Mouse (Mus musculus): ENCODE measurements around the gene Prx. TPM values are rescaled to one million over a fixed set of nuclear protein-coding genes. Genes with fewer than 3 reads are reported as not detected.

Gene Prx
- total and polyA plus RNA-seq, 3 experiments: 0.59 to 0.81 (median 0.59) TPM

DNA sequence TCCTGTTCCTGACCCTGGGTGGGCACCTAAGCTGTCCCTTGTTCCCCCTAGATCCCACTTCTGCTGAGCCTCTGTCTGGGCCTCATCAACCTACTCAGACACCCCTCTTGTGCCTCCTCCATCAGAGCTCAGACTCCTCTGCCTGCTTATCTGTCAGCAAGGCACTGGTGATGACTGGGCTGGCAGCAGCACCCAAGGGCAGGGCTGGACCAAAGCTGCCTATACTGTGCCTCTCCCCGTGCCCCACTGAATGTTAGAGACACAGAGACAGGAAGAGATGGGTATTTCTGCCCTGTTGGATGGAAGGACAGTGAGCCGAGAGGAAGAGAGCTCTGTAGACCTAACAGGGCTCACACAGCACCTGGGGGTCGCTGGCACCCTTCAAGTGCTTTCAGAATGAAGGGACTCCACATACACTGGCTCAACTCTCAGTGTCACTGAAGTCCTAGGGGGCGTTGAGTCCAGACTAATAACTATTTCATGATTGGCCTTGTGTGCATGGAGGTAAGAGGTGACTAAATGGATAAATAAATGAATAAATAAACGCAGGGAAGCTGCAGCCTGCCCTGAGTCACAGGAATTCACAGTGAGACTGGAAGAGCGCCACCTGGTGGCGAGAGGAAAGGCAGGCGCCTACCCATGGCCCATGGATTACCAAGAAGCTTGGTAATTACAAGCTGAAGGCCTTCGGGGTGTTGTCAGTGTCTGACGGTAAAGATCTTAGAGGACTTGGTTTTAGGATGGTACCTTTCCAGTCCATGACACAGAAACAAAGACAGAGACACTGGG lies 27.1 kb downstream of the Prx start:
- Histone ChIP-seq H3K9ac (ENCODE audit: low read depth, low read length) (no peak overlapping the region), H3K4me1 (ENCODE audit: control insufficient read depth, insufficient read depth, low read length) (no peaks in the 10 kb centered on the region), H3K36me3 (ENCODE audit: control insufficient read depth, insufficient read depth, low read length) (no peaks in the 10 kb centered on the region), H3K4me3 (no peak overlapping the region), H3K27me3 (ENCODE audit: control insufficient read depth, insufficient read depth, low read length) (no peaks in the 10 kb centered on the region), H3K27ac (no peak overlapping the region), H3K79me2 (replicated peaks; ENCODE audit: control insufficient read depth, insufficient read depth, low read length) (no peaks in the 10 kb centered on the region)
- intact Hi-C loops (cut with DNase I): loop anchor here (1.0 to 5.0 kb wide), 5 partner anchors 17 to 190 kb away; partner anchors contain the start of genes Blvrb and Sptbn4
- TF ChIP-seq POLR2A (IDR thresholded peaks at IDR 0.05; ENCODE audit: insufficient read depth, low read depth, low read length) (no peak), EP300 (IDR thresholded peaks at IDR 0.05; ENCODE audit: insufficient read depth, low read depth, low read length) (no peak), CTCF (IDR thresholded peaks at IDR 0.05) (peak; percentile 97)
- DNase-seq: peak; percentile 77 to 83
- 18% methylated on average over 10 of the region's 10 CpGs for WGBS

DNA sequence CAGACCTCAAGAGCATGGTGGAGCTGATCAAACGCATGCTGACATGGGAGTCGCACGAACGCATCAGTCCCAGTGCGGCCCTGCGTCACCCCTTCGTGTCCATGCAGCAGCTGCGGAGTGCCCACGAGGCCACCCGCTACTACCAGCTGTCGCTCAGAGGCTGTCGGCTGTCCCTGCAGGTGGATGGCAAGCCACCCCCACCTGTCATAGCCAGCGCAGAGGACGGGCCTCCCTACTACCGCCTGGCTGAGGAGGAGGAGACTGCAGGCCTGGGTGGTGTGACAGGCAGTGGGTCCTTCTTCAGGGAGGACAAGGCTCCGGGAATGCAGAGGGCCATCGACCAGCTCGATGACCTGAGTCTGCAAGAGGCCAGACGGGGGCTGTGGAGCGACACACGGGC lies 29.9 kb downstream of the Prx start:
- no peak for TF ChIP-seq POLR2A (IDR thresholded peaks at IDR 0.05; ENCODE audit: insufficient read depth, low read depth, low read length)
- no peak for TF ChIP-seq EP300 (IDR thresholded peaks at IDR 0.05; ENCODE audit: insufficient read depth, low read depth, low read length)
- TF ChIP-seq CTCF (IDR thresholded peaks at IDR 0.05): no peak
- Histone ChIP-seq H3K27ac (no peak overlapping the region), H3K79me2 (replicated peaks; ENCODE audit: control insufficient read depth, insufficient read depth, low read length) (no peaks in the 10 kb centered on the region), H3K9ac (ENCODE audit: low read depth, low read length) (no peak overlapping the region), H3K27me3 (ENCODE audit: control insufficient read depth, insufficient read depth, low read length) (no peaks in the 10 kb centered on the region), H3K4me1 (ENCODE audit: control insufficient read depth, insufficient read depth, low read length) (no peaks in the 10 kb centered on the region), H3K4me3 (no peak overlapping the region), H3K36me3 (ENCODE audit: control insufficient read depth, insufficient read depth, low read length) (no peaks in the 10 kb centered on the region)
- no peak for DNase-seq
- WGBS: 85% methylated on average over 21 of the region's 21 CpGs
- intact Hi-C loops (cut with DNase I): loop anchor here (5.0 kb wide), 3 partner anchors 47 to 122 kb away; partner anchors contain the start of genes Blvrb and Sptbn4

- H3K27ac ChIP-seq: no peak overlapping the region
- H3K36me3 ChIP-seq (ENCODE audit: control insufficient read depth, insufficient read depth, low read length): no peaks in the 10 kb centered on the region
- no peak overlapping the region for H3K4me3 ChIP-seq
- no peaks in the 10 kb centered on the region for H3K4me1 ChIP-seq (ENCODE audit: control insufficient read depth, insufficient read depth, low read length)
- 89% methylated on average over 3 of the region's 3 CpGs for WGBS
- intact Hi-C loops (cut with DNase I): no loop called here
- no peak for DNase-seq
- H3K27me3 ChIP-seq (ENCODE audit: control insufficient read depth, insufficient read depth, low read length): no peaks in the 10 kb centered on the region
- TF ChIP-seq POLR2A (IDR thresholded peaks at IDR 0.05; ENCODE audit: insufficient read depth, low read depth, low read length) (no peak), CTCF (IDR thresholded peaks at IDR 0.05) (peak; percentile 32)
- no peak overlapping the region for H3K9ac ChIP-seq (ENCODE audit: low read depth, low read length)
- H3K79me2 ChIP-seq (replicated peaks; ENCODE audit: control insufficient read depth, insufficient read depth, low read length): no peaks in the 10 kb centered on the region
These were observed 31.8 kb downstream of the Prx start for GRCm38 (mm10) chr7:27530937-27531336.

DNA sequence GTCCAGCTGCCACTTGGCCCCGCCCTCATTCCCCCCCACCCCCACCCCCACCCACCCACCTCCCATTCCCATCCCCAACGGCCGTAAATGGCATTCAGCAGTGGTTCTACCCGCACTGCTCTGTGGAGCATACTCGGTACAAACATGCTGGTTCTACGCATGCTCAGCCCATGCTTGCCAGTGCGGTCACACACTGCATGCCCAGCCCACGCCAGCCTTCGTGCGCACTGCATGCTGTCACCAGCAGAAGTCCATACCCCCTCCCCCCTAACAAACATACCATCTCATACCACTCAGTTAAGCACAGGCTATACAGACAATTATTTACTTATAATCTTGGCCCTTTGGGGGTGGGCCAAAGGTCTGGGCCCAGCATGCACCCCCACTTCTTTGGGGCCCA lies 32.6 kb downstream of the Prx start:
- DNase-seq: no peak
- intact Hi-C loops (cut with DNase I): no loop called here
- no peak overlapping the region for H3K9ac ChIP-seq (ENCODE audit: low read depth, low read length)
- no peaks in the 10 kb centered on the region for H3K4me1 ChIP-seq (ENCODE audit: control insufficient read depth, insufficient read depth, low read length)
- no peaks in the 10 kb centered on the region for H3K36me3 ChIP-seq (ENCODE audit: control insufficient read depth, insufficient read depth, low read length)
- WGBS: 90% methylated on average over 10 of the region's 10 CpGs
- TF ChIP-seq CTCF (IDR thresholded peaks at IDR 0.05): no peak
- TF ChIP-seq EP300 (IDR thresholded peaks at IDR 0.05; ENCODE audit: insufficient read depth, low read depth, low read length): no peak
- no peak for TF ChIP-seq POLR2A (IDR thresholded peaks at IDR 0.05; ENCODE audit: insufficient read depth, low read depth, low read length)
- no peak overlapping the region for H3K27ac ChIP-seq
- H3K4me3 ChIP-seq: no peak overlapping the region
- H3K79me2 ChIP-seq (replicated peaks; ENCODE audit: control insufficient read depth, insufficient read depth, low read length): no peaks in the 10 kb centered on the region
- no peaks in the 10 kb centered on the region for H3K27me3 ChIP-seq (ENCODE audit: control insufficient read depth, insufficient read depth, low read length)

DNA sequence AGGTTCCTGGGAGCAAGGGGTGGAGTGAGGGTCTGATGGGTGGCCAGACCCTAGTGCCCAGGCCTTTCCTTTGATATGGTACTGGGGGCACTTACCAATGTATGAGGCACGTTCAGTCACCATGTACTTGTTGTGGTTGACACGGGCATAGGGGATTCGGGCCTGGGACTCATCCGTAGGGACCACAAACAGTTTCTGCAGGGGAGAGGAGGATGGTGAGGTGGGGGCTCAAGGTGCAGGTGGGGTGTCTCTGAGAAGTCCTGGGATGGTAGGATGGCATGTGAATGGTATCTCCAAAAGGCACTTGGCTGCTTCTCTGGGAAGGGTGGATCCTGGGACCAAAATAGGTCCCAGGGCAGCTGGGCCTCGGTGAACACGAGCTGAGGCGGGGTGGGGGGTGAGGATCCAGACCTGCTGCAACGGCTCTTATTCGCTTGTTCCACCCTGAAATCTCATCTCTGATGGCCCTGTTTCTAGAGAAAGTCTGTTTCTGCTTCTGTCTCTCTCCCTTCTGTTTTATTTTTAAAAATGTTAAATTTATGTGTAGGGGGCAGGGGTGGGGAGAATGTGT lies 33.4 kb downstream of the Prx start:
- no peak for TF ChIP-seq CTCF (IDR thresholded peaks at IDR 0.05)
- no peak for TF ChIP-seq EP300 (IDR thresholded peaks at IDR 0.05; ENCODE audit: insufficient read depth, low read depth, low read length)
- no peak for TF ChIP-seq POLR2A (IDR thresholded peaks at IDR 0.05; ENCODE audit: insufficient read depth, low read depth, low read length)
- Histone ChIP-seq H3K36me3 (ENCODE audit: control insufficient read depth, insufficient read depth, low read length) (no peaks in the 10 kb centered on the region), H3K4me3 (no peak overlapping the region), H3K27ac (no peak overlapping the region), H3K4me1 (ENCODE audit: control insufficient read depth, insufficient read depth, low read length) (no peaks in the 10 kb centered on the region), H3K9ac (ENCODE audit: low read depth, low read length) (no peak overlapping the region), H3K79me2 (replicated peaks; ENCODE audit: control insufficient read depth, insufficient read depth, low read length) (no peaks in the 10 kb centered on the region), H3K27me3 (ENCODE audit: control insufficient read depth, insufficient read depth, low read length) (no peaks in the 10 kb centered on the region)
- DNase-seq: no peak
- intact Hi-C loops (cut with DNase I): no loop called here
- WGBS: 73% methylated on average over 9 of the region's 9 CpGs

GRCm38 (mm10) chr7:27535386-27535785 lies 36.3 kb downstream of the Prx start:
- Histone ChIP-seq H3K36me3 (ENCODE audit: control insufficient read depth, insufficient read depth, low read length) (no peaks in the 10 kb centered on the region), H3K4me3 (no peak overlapping the region), H3K27me3 (ENCODE audit: control insufficient read depth, insufficient read depth, low read length) (no peaks in the 10 kb centered on the region), H3K79me2 (replicated peaks; ENCODE audit: control insufficient read depth, insufficient read depth, low read length) (no peaks in the 10 kb centered on the region), H3K4me1 (ENCODE audit: control insufficient read depth, insufficient read depth, low read length) (no peaks in the 10 kb centered on the region), H3K27ac (no peak overlapping the region), H3K9ac (ENCODE audit: low read depth, low read length) (no peak overlapping the region)
- no peak for DNase-seq
- 74% methylated on average over 2 of the region's 2 CpGs for WGBS
- intact Hi-C loops (cut with DNase I): no loop called here
- TF ChIP-seq CTCF (IDR thresholded peaks at IDR 0.05) (no peak), EP300 (IDR thresholded peaks at IDR 0.05; ENCODE audit: insufficient read depth, low read depth, low read length) (no peak), POLR2A (IDR thresholded peaks at IDR 0.05; ENCODE audit: insufficient read depth, low read depth, low read length) (no peak)
